Mouse (Mus musculus) midbrain, embryonic 12.5 days (tissue): ENCODE data around the gene Gpalpp1. TPM values are rescaled to one million over a fixed set of nuclear protein-coding genes. Genes with fewer than 3 reads are reported as not detected.

Source experiments
- ATAC-seq: fragments of 200-750 bp; cut with Nextera tagmentation; 2 replicates; pipeline ENCODE4 v1.8.0; 2017; ENCODE audit warnings: low read depth, moderate TSS enrichment, moderate library complexity; ENCODE audit not compliant: low FRiP score
- H3K27ac ChIP-seq: fragments of 300-500 bp; sonication (generic); replicated peaks from 2 replicates; pipeline ENCODE4 v1.5.1; 2016; ENCODE audit warnings: mild to moderate bottlenecking
- H3K27me3 ChIP-seq: fragments of 300-500 bp; sonication (generic); 2 replicates; pipeline ENCODE4 v1.6.1; 2016; ENCODE audit warnings: mild to moderate bottlenecking
- H3K36me3 ChIP-seq: fragments of 300-500 bp; sonication (generic); 2 replicates; pipeline ENCODE4 v1.6.1; 2016
- H3K4me1 ChIP-seq: fragments of 300-500 bp; sonication (generic); 2 replicates; pipeline ENCODE4 v1.6.1; 2016
- H3K4me2 ChIP-seq: fragments of 300-500 bp; sonication (generic); replicated peaks from 2 replicates; pipeline ENCODE4 v1.6.1; 2016; ENCODE audit warnings: mild to moderate bottlenecking, moderate library complexity
- H3K4me3 ChIP-seq: fragments of 300-500 bp; sonication (generic); 2 replicates; pipeline ENCODE4 v1.5.1; 2016; ENCODE audit warnings: mild to moderate bottlenecking
- H3K9ac ChIP-seq: fragments of 300-500 bp; sonication (generic); replicated peaks from 2 replicates; pipeline ENCODE4 v1.6.1; 2016; ENCODE audit warnings: mild to moderate bottlenecking, moderate library complexity
- H3K9me3 ChIP-seq: fragments of 300-500 bp; sonication (generic); 2 replicates; pipeline ENCODE4 v1.6.1; 2016; ENCODE audit warnings: mild to moderate bottlenecking
- WGBS: fragments of 180-500 bp; shearing (Covaris S2); methylation state at CpG from one replicate; pipeline ENCODE4 v1.1.7; 2016; 5-methylcytosine and 5-hydroxymethylcytosine counted together
- polyA plus RNA-seq: library from polyadenylated mRNA; unstranded; fragments of >200 nt; fragmentation: Nextera tagmentation; extraction: Ambion mirVana; gene quantifications from 2 replicates; pipeline ENCODE4 v1.2.1, GENCODE M21; 2016

The Gpalpp1 gene
- 19.2 and 21.2 TPM in 2 replicates for polyA plus RNA-seq

DNA sequence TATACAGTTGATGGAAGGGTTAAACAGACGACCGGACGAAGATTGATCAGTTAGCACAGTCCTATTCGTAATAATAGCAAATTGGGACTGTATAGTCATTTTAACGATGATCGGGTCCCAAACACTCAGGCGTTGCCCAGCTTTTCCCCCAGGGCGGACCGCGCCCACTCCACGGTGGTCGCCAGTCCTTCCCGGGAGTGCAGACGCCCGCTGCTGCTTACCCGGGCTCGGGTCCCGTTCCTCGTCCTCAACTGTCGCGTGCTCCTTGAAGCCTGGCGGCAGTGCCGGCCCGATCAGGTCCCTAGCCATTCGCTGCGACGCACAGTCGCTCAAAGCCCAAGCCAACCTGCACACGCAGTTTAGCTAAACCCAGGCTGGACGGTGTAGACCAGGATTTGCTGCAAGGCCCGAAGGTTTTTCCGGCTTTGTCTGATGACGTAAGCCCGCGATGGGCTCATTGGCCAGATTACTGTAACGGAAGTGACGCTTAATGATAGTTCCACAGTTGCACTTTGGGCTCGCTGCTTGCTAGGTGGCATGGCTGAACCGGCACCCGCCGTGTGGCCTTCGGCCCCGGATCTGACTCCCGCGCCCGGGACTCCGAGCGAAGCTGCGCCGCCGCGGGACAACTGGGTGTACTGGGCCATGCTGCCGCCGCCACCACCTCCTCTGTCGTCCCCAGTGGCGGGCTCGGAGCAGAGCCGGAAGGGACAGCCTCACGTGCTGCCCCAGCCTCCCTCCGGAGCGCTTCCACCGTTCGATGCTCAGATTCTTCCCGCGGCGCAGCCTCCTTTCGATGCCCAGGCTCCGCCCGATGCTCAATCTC lies at the start of gene Gpalpp1, which contains the start of gene Nufip1:
TSS of gene Gpalpp1 (minus strand) at position 365 of the 826 bp plus-strand sequence.
TSS of gene Nufip1 (plus strand) at position 496 of the 826 bp plus-strand sequence.
- Histone ChIP-seq H3K36me3 (peaks cover 18% of the 10 kb centered on the region), H3K9me3 (no peaks in the 10 kb centered on the region), H3K4me3 (peak within 1 kb of the TSS; percentile 96), H3K4me2 (peak within 1 kb of the TSS; percentile 91), H3K9ac (peak within 1 kb of the TSS; percentile 82), H3K27ac (peak within 1 kb of the TSS; percentile 75), H3K27me3 (no peaks in the 10 kb centered on the region), H3K4me1 (peaks cover 18% of the 10 kb centered on the region)
- under 1% methylated on average over 69 of the region's 69 CpGs for WGBS
- ATAC-seq: peak; percentile 98

- Histone ChIP-seq H3K9ac (no peak overlapping the region), H3K4me3 (no peak overlapping the region), H3K27me3 (no peaks in the 10 kb centered on the region; the same call in 1 of the 2 replicates), H3K27ac (no peak overlapping the region), H3K4me2 (no peak overlapping the region), H3K4me1 (0 out of 2 replicates have a peak, but pooled peaks cover 1% of the 10 kb centered on the region), H3K9me3 (peaks cover 3% of the 10 kb centered on the region; the same call in 1 of the 2 replicates), H3K36me3 (no peaks in the 10 kb centered on the region)
- WGBS: 65% methylated on average over 5 of the region's 5 CpGs
- no peak for ATAC-seq
Observed at GRCm38 (mm10) chr14:76158192-76158785, 47.7 kb upstream of the Gpalpp1 start.

DNA sequence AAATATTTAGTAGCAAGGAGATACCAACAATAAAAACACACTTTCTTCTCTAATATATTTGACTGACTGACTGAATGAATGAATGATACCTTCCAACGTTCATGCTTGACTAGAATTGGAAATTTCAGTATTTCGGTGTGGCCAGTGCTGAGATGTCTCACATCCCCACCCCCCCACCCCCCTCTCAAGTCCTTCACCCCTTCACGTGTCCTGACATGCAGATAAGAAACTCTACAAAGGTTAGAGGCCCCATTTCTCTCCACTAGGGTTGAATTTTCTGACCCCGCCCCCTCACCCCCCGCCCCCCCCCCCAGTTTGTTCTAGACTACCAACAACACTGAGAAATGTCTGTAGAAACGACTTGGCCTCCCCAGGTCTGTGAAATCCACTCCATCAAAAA lies 43.3 kb upstream of the Gpalpp1 start:
- Histone ChIP-seq H3K36me3 (no peaks in the 10 kb centered on the region), H3K9me3 (no peaks in the 10 kb centered on the region), H3K27ac (no peak overlapping the region), H3K4me1 (peaks cover 14% of the 10 kb centered on the region; the same call in 1 of the 2 replicates), H3K4me2 (peak overlapping the region; percentile 65), H3K27me3 (peaks cover 4% of the 10 kb centered on the region; the same call in 1 of the 2 replicates), H3K4me3 (no peak overlapping the region), H3K9ac (no peak overlapping the region)
- no peak for ATAC-seq
- 20% methylated on average over 6 of the region's 6 CpGs for WGBS

GRCm38 (mm10) chr14:76153003-76153675 lies 42.6 kb upstream of the Gpalpp1 start:
- 0 out of 2 replicates have a peak, but pooled peaks have one; percentile 1 for ATAC-seq
- 2% methylated on average over 24 of the region's 24 CpGs for WGBS
- Histone ChIP-seq H3K27me3 (peaks cover 4% of the 10 kb centered on the region; the same call in 1 of the 2 replicates), H3K9ac (peak overlapping the region; percentile 40), H3K4me3 (peak overlapping the region; percentile 56), H3K4me2 (peak overlapping the region; percentile 65), H3K36me3 (no peaks in the 10 kb centered on the region), H3K27ac (peak overlapping the region; percentile 98), H3K4me1 (peaks cover 14% of the 10 kb centered on the region; the same call in 1 of the 2 replicates), H3K9me3 (no peaks in the 10 kb centered on the region)

GRCm38 (mm10) chr14:76152162-76153002 lies 41.8 kb upstream of the Gpalpp1 start:
- Histone ChIP-seq H3K27me3 (peaks cover 4% of the 10 kb centered on the region; the same call in 1 of the 2 replicates), H3K27ac (peak overlapping the region; percentile 98), H3K4me3 (peak overlapping the region; percentile 56), H3K9ac (peak overlapping the region; percentile 84), H3K36me3 (no peaks in the 10 kb centered on the region), H3K4me1 (peaks cover 14% of the 10 kb centered on the region; the same call in 1 of the 2 replicates), H3K9me3 (no peaks in the 10 kb centered on the region), H3K4me2 (peak overlapping the region; percentile 65)
- WGBS: under 1% methylated on average over 41 of the region's 41 CpGs
- ATAC-seq: peak; percentile 96

DNA sequence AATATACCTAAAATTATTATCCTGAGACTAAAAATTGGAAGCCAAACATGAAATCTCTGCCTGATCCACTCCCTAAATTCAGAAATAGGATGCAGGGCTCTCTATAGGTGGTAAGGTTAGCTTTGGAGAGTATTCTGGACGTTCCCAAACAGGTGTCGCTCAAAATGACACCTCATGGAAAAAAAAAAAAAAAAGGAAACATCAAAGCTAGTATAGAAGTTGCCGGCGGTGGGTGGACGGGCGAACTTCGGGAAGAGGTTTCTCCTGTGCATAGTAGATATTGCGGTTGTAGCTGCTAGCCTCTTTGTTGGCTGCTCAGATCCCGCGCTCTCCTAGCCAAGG lies 41.2 kb upstream of the Gpalpp1 start:
- peak overlapping the region; percentile 65 for H3K4me2 ChIP-seq
- WGBS: 2% methylated on average over 10 of the region's 10 CpGs

DNA sequence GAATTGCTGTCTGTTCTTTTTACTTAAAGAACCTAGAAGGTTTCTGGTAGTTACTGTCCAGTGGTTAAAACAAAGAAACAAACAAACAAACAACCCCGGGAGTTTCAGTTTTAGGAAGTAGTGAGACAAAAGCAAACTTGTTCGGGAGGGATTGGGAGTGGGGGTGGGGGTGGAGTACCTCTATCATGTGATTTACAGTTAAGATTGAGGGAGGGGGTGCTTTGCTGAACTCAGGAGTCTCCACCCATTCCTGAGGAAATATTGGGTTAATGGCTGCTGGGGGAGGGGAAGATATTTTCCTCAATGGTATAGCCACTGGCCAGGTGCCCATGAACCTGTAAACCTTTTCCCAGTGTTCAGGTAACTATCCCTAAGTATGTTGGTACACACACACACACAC lies 40.5 kb upstream of the Gpalpp1 start:
- no peak overlapping the region for H3K27ac ChIP-seq
- H3K9ac ChIP-seq: no peak overlapping the region
- H3K4me1 ChIP-seq: peaks cover 17% of the 10 kb centered on the region; the same call in 1 of the 2 replicates
- no peaks in the 10 kb centered on the region for H3K9me3 ChIP-seq
- WGBS: 80% methylated on average over 2 of the region's 2 CpGs
- peaks cover 4% of the 10 kb centered on the region; the same call in 1 of the 2 replicates for H3K27me3 ChIP-seq
- no peaks in the 10 kb centered on the region for H3K36me3 ChIP-seq
- ATAC-seq: no peak
- no peak overlapping the region for H3K4me2 ChIP-seq
- no peak overlapping the region for H3K4me3 ChIP-seq

More for the DNA sequence above, 41.2 kb upstream of the Gpalpp1 start:
- H3K9ac ChIP-seq: peak overlapping the region; percentile 84
- ATAC-seq: no peak
- peak overlapping the region; percentile 56 for H3K4me3 ChIP-seq
- H3K36me3 ChIP-seq: no peaks in the 10 kb centered on the region
- H3K4me1 ChIP-seq: peaks cover 14% of the 10 kb centered on the region; the same call in 1 of the 2 replicates
- H3K27me3 ChIP-seq: peaks cover 4% of the 10 kb centered on the region; the same call in 1 of the 2 replicates
- H3K27ac ChIP-seq: peak overlapping the region; percentile 98
- no peaks in the 10 kb centered on the region for H3K9me3 ChIP-seq

- H3K9ac ChIP-seq: no peak overlapping the region
- peaks cover 4% of the 10 kb centered on the region; the same call in 1 of the 2 replicates for H3K27me3 ChIP-seq
- no peak for ATAC-seq
- H3K36me3 ChIP-seq: no peaks in the 10 kb centered on the region
- 0 out of 2 replicates have a peak overlapping the region, but pooled peaks have one; percentile 17 for H3K27ac ChIP-seq
- no peak overlapping the region for H3K4me3 ChIP-seq
- WGBS: 78% methylated on average over 11 of the region's 11 CpGs
- H3K9me3 ChIP-seq: no peaks in the 10 kb centered on the region
- no peak overlapping the region for H3K4me2 ChIP-seq
- peaks cover 18% of the 10 kb centered on the region; the same call in 1 of the 2 replicates for H3K4me1 ChIP-seq
Observed at GRCm38 (mm10) chr14:76150499-76150898, 39.9 kb upstream of the Gpalpp1 start.

DNA sequence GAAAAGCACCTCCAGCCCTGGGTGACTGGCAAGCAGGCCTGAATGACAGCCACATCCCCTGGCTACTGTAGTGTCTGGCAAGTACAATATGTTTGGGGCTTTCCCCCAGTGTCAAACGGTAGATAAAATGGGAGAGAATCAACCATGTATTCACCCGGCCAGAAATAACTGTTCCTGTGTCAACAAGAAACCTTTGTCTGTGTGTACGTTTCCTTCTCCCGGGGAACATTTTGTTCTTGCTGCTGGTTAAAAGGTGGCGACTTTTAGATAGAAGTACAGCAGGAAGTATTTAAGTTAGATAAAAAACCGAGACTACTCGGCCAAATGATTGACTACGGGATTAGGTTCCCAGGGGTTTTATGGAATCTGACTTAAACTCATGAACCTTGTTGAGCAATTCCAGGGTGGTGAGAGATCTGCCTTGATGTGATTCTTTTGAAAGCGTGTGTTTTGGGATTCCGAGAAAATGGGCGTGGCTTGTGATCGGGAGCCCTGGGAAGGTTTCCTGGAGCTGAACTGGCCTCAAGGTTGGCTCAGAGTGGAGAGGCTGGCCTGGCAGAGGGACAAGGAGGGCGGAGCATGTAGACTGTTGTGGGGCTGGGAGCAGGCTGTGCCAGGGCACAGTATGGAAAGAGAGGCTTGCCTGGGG lies 39.1 kb upstream of the Gpalpp1 start:
- H3K4me3 ChIP-seq: no peak overlapping the region
- 48% methylated on average over 13 of the region's 13 CpGs for WGBS

DNA sequence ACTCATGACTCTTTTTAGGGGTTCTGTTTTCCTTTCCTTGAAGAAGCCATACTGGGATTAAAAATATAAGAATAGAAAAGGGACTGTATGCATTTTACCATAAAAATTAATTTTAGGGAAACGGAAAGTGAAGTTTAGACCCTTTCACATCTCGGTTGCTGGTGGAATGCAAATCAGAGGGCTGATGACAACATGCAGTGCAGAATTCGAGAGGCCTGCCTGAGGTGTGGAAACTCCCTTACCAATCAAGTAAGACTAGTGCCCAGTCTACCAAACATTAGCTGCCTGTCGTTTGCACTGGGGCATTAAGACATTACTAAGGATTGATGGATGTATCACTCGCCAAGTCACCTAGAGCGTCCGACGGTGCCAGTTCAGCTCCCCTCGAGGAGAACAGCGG lies 37.7 kb upstream of the Gpalpp1 start:
- H3K9me3 ChIP-seq: no peaks in the 10 kb centered on the region
- no peak overlapping the region for H3K4me2 ChIP-seq
- 89% methylated on average over 10 of the region's 10 CpGs for WGBS
- H3K36me3 ChIP-seq: no peaks in the 10 kb centered on the region
- no peak overlapping the region for H3K27ac ChIP-seq
- peaks cover 17% of the 10 kb centered on the region; the same call in 1 of the 2 replicates for H3K4me1 ChIP-seq
- no peak overlapping the region for H3K4me3 ChIP-seq
- ATAC-seq: no peak
- 0 out of 2 replicates have a peak, but pooled peaks cover 4% of the 10 kb centered on the region for H3K27me3 ChIP-seq
- no peak overlapping the region for H3K9ac ChIP-seq

More for the DNA sequence above, 39.1 kb upstream of the Gpalpp1 start:
- ATAC-seq: no peak
- H3K27me3 ChIP-seq: peaks cover 4% of the 10 kb centered on the region; the same call in 1 of the 2 replicates
- H3K9ac ChIP-seq: no peak overlapping the region
- no peaks in the 10 kb centered on the region for H3K36me3 ChIP-seq
- H3K27ac ChIP-seq: no peak overlapping the region
- peaks cover 18% of the 10 kb centered on the region; the same call in 1 of the 2 replicates for H3K4me1 ChIP-seq
- no peaks in the 10 kb centered on the region for H3K9me3 ChIP-seq
- no peak overlapping the region for H3K4me2 ChIP-seq
